Mouse (Mus musculus): Measurements from ENCODE around the gene Hivep3. TPM values are rescaled to one million over a fixed set of nuclear protein-coding genes. Genes with fewer than 3 reads are reported as not detected.

Gene Hivep3
- polyA plus RNA-seq, 1 experiment from 2014 or later = 6.2 TPM

DNA sequence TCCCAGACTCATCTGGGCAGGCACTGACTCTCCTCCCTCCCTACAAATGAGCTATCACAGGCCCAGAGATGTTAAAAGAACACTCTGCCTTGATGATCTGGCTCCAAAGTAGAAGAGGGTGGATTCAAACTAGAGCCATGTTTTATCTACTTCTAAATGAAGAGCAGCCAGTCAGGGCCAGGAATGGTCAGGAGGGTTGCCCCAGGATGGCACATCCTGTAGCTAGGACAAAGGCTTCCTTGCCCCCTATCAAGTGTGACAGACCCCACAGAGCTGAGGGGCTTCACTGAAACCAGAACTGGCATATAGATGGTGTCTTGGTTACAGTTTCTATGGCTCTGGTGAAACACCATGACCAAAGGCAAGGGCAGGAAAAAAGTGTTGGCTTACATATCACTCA lies 318.9 kb downstream of the Hivep3 start:
- Histone ChIP-seq H3K27ac (ENCODE audit: low read depth) (no peak overlapping the region), H3K9ac (ENCODE audit: low read length) (no peak overlapping the region), H3K36me3 (ENCODE audit: control insufficient read depth, insufficient read depth, low read length) (no peaks in the 10 kb centered on the region), H3K9me3 (ENCODE audit: control insufficient read depth, low read length) (no peaks in the 10 kb centered on the region), H3K4me3 (ENCODE audit: low read depth, low read length) (no peak overlapping the region), H3K4me1 (replicated peaks; ENCODE audit: control insufficient read depth, insufficient read depth, low read length) (no peaks in the 10 kb centered on the region), H3K27me3 (replicated peaks; ENCODE audit: control insufficient read depth, insufficient read depth, low read length) (no peaks in the 10 kb centered on the region), H3K4me2 (ENCODE audit: low read length) (no peak overlapping the region)
- DNase-seq (ENCODE audit: low spot score) (no peak), ATAC-seq (replicated peaks; ENCODE audit: low FRiP score, low TSS enrichment, low read depth) (no peak)

DNA sequence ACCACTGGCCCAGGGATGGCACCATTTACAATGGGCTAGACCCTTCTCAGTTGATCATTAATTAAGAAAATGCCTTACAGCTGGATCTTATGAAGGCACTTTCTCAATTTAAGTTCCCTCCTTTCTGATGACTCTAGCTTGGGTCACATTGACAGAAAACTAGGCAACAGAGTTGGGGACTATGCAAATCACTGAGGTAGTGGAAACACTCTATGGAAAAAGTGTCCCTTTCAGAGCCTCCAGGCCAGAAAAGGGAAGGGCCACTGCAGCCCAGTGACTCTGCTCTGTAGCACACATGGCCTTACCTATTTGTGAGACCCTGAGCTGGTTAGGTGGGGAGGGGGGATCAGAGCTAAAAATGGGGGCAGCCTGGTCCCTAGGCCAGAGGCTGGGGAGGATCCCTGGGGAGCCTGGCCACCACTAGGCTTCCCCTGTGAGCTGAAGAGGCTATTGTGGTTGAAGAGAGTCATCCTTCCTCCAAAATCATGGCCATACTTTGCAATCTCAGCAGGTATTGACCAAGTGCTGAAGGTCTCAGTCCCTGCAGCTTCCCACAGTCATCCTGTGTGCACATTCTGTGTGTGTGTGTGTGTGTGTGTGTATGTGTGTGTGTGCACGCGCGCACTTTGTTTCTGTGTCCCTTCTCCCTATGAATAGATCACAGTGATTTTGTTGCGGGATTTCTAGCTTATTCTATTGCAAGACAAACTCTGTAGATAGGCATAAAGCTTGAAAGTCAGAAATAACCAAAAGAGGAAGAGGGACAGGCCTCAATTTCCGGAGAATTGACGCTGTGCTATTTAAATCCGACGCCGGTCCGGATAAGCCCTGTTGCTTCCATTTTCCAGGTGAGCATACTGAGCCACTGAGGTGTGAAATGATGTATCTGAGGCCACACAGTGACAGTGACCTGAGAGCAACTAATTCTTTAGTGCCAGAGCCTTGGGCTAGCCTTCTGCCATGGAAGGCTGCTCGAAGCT lies 319.7 kb downstream of the Hivep3 start:
- 91% methylated on average over 11 of the region's 11 CpGs for WGBS
- DNase-seq (ENCODE audit: low spot score) (no peak), ATAC-seq (replicated peaks; ENCODE audit: low FRiP score, low TSS enrichment, low read depth) (no peak)
- Histone ChIP-seq H3K36me3 (ENCODE audit: control insufficient read depth, insufficient read depth, low read length) (no peaks in the 10 kb centered on the region), H3K9ac (ENCODE audit: low read length) (no peak overlapping the region), H3K9me3 (ENCODE audit: control insufficient read depth, low read length) (no peaks in the 10 kb centered on the region), H3K27ac (ENCODE audit: low read depth) (no peak overlapping the region), H3K4me2 (ENCODE audit: low read length) (no peak overlapping the region), H3K4me3 (ENCODE audit: low read depth, low read length) (no peak overlapping the region), H3K4me1 (replicated peaks; ENCODE audit: control insufficient read depth, insufficient read depth, low read length) (no peaks in the 10 kb centered on the region), H3K27me3 (replicated peaks; ENCODE audit: control insufficient read depth, insufficient read depth, low read length) (no peaks in the 10 kb centered on the region)

DNA sequence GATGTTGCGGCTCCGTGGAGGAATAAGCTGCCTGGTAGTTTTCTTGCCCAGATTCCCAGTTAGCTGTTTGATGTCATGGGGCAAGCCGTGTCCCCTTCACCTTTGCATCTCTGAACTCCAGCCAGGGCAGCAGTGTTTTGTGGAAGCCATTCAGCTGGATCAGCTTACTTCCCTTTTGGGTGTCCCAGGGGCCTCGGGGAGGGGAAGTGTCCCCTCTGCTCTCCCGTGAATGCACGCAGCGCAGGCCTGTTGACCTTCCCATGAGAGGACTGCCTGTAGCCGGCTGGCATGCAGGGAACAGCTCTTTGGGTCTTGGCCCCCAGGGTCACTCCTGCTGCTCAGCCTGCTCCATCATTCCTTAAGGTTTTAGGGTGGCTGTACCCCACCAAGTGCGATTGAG lies 320.6 kb downstream of the Hivep3 start:
- 62% methylated on average over 9 of the region's 9 CpGs for WGBS
- H3K27me3 ChIP-seq (replicated peaks; ENCODE audit: control insufficient read depth, insufficient read depth, low read length) = no peaks in the 10 kb centered on the region
- H3K9me3 ChIP-seq (ENCODE audit: control insufficient read depth, low read length) = no peaks in the 10 kb centered on the region
- ATAC-seq (replicated peaks; ENCODE audit: low FRiP score, low TSS enrichment, low read depth) (no peak), DNase-seq (ENCODE audit: low spot score) (no peak)
- no peak overlapping the region for H3K4me2 ChIP-seq (ENCODE audit: low read length)
- H3K4me3 ChIP-seq (ENCODE audit: low read depth, low read length) = no peak overlapping the region
- H3K4me1 ChIP-seq (replicated peaks; ENCODE audit: control insufficient read depth, insufficient read depth, low read length) = no peaks in the 10 kb centered on the region
- H3K27ac ChIP-seq (ENCODE audit: low read depth) = no peak overlapping the region
- no peaks in the 10 kb centered on the region for H3K36me3 ChIP-seq (ENCODE audit: control insufficient read depth, insufficient read depth, low read length)
- no peak overlapping the region for H3K9ac ChIP-seq (ENCODE audit: low read length)

DNA sequence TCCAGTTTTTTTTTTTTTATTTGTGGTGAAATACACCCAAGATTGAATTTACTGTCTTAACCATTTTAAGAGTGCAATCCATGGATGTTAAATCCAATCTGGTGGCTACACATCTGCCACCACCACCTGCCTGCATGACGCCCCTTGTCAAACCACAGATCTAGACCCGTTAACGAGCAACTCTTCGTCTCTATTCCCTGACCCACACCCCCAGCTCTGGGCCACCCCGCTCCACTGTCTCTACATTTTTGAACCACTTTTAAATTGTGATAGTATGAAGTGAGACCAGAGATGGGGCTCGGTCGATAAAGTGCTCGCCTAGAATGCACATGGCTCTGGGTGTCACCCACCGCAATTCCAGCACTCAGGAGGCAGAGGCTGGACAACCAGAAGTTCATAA lies 322.9 kb downstream of the Hivep3 start:
- no peak for ATAC-seq (replicated peaks; ENCODE audit: low FRiP score, low TSS enrichment, low read depth)
- H3K27ac ChIP-seq (ENCODE audit: low read depth) = no peak overlapping the region
- no peak overlapping the region for H3K4me3 ChIP-seq (ENCODE audit: low read depth, low read length)
- no peaks in the 10 kb centered on the region for H3K4me1 ChIP-seq (replicated peaks; ENCODE audit: control insufficient read depth, insufficient read depth, low read length)
- WGBS = 93% methylated on average over 9 of the region's 9 CpGs
- H3K9me3 ChIP-seq (ENCODE audit: control insufficient read depth, low read length) = no peaks in the 10 kb centered on the region
- no peak overlapping the region for H3K4me2 ChIP-seq (ENCODE audit: low read length)
- no peaks in the 10 kb centered on the region for H3K27me3 ChIP-seq (replicated peaks; ENCODE audit: control insufficient read depth, insufficient read depth, low read length)
- DNase-seq (ENCODE audit: low spot score) = no peak
- no peaks in the 10 kb centered on the region for H3K36me3 ChIP-seq (ENCODE audit: control insufficient read depth, insufficient read depth, low read length)
- no peak overlapping the region for H3K9ac ChIP-seq (ENCODE audit: low read length)

DNA sequence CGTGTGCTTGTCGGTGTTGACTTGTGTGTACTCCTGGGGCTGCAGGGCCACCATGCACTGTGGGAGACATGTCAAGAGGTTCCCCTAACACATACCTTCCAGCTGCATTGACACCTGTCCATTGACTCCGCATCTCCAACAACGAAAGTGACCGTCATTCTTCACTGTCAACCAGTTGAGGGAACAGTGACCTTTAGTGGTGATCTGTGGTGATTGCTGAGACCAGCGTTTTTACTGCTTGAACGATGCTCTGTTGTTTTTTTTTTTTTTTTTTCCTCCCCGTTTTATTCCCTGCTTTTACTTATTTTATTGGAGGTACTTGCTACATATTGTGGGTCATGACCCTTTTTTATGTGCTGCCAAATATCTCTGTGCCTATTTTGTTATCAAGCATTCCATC lies 323.9 kb downstream of the Hivep3 start:
- Histone ChIP-seq H3K4me2 (ENCODE audit: low read length) (no peak overlapping the region), H3K9me3 (ENCODE audit: control insufficient read depth, low read length) (no peaks in the 10 kb centered on the region), H3K9ac (ENCODE audit: low read length) (no peak overlapping the region), H3K4me3 (ENCODE audit: low read depth, low read length) (no peak overlapping the region), H3K27me3 (replicated peaks; ENCODE audit: control insufficient read depth, insufficient read depth, low read length) (no peaks in the 10 kb centered on the region), H3K4me1 (replicated peaks; ENCODE audit: control insufficient read depth, insufficient read depth, low read length) (no peaks in the 10 kb centered on the region), H3K36me3 (ENCODE audit: control insufficient read depth, insufficient read depth, low read length) (no peaks in the 10 kb centered on the region), H3K27ac (ENCODE audit: low read depth) (no peak overlapping the region)
- no peak for DNase-seq (ENCODE audit: low spot score)
- no peak for ATAC-seq (replicated peaks; ENCODE audit: low FRiP score, low TSS enrichment, low read depth)
- 76% methylated on average over 8 of the region's 8 CpGs for WGBS

DNA sequence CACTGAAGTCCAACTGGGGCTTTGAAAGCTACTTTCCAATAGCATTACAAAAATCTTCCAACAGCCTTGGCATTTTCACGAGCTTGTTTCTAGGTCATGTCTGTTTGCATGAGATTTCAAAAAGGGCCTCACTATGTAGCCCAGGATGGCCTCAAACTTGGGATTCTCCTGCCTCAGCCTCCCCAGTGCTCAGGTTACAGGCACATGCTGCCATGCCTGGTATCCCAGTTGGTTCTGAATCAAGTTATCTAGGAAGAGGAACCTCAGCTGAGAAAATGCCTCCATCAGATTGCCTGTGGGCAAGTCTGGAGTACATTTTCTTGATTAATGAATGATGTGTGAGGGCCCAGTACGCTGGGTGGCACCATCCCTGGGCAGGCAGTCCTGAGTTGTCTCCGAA lies 324.6 kb downstream of the Hivep3 start:
- Histone ChIP-seq H3K4me1 (replicated peaks; ENCODE audit: control insufficient read depth, insufficient read depth, low read length) (no peaks in the 10 kb centered on the region), H3K27me3 (replicated peaks; ENCODE audit: control insufficient read depth, insufficient read depth, low read length) (no peaks in the 10 kb centered on the region), H3K4me2 (ENCODE audit: low read length) (no peak overlapping the region), H3K36me3 (ENCODE audit: control insufficient read depth, insufficient read depth, low read length) (no peaks in the 10 kb centered on the region), H3K9ac (ENCODE audit: low read length) (no peak overlapping the region), H3K27ac (ENCODE audit: low read depth) (no peak overlapping the region), H3K4me3 (ENCODE audit: low read depth, low read length) (no peak overlapping the region), H3K9me3 (ENCODE audit: control insufficient read depth, low read length) (no peaks in the 10 kb centered on the region)
- ATAC-seq (replicated peaks; ENCODE audit: low FRiP score, low TSS enrichment, low read depth) (no peak), DNase-seq (ENCODE audit: low spot score) (no peak)
- 86% methylated on average over 3 of the region's 3 CpGs for WGBS

DNA sequence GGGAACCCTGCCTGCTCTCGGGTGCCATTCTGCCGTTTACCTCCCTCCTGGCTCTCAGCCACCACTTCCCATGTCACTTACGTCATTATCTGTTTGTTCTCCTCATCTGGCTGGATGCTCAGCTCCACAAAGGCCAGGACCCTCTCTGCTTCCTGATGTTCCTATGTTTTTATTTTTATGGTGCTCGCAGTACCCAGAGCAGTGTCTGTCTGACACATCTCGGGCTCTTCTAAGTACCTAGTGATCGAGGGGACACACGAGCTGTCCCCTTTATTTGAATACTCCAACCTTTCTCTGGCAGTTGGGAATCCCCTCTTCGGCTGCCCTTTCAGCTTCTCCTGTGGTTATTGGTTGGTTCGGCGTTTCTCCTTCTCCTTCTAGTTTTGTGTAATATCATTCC lies 325.2 kb downstream of the Hivep3 start:
- H3K4me3 ChIP-seq (ENCODE audit: low read depth, low read length) = no peak overlapping the region
- ATAC-seq (replicated peaks; ENCODE audit: low FRiP score, low TSS enrichment, low read depth) = no peak
- no peaks in the 10 kb centered on the region for H3K4me1 ChIP-seq (replicated peaks; ENCODE audit: control insufficient read depth, insufficient read depth, low read length)
- H3K27me3 ChIP-seq (replicated peaks; ENCODE audit: control insufficient read depth, insufficient read depth, low read length) = no peaks in the 10 kb centered on the region
- no peak overlapping the region for H3K9ac ChIP-seq (ENCODE audit: low read length)
- no peaks in the 10 kb centered on the region for H3K9me3 ChIP-seq (ENCODE audit: control insufficient read depth, low read length)
- 71% methylated on average over 10 of the region's 10 CpGs for WGBS
- H3K27ac ChIP-seq (ENCODE audit: low read depth) = no peak overlapping the region
- no peak overlapping the region for H3K4me2 ChIP-seq (ENCODE audit: low read length)
- no peak for DNase-seq (ENCODE audit: low spot score)
- H3K36me3 ChIP-seq (ENCODE audit: control insufficient read depth, insufficient read depth, low read length) = no peaks in the 10 kb centered on the region

DNA sequence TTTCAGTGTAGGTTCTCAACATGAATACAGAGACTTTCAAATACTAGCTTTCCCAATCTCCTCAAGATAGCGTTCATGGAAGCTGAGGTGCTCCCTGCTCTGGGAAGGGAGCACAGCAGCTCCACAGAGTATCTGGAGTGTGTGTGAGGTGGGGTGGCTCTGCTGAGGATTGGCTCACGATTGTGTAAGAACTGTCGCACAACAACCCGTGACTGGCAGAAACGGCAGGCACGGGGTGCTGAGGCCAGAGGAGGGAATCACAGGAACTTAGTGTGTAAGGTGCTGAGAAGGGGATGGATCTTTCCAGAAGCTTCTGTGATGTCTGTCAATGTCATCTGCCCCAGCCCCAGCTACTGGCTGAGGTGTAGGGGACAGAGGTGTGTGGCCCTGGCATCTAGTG lies 328.1 kb downstream of the Hivep3 start:
- no peaks in the 10 kb centered on the region for H3K9me3 ChIP-seq (ENCODE audit: control insufficient read depth, low read length)
- H3K4me1 ChIP-seq (replicated peaks; ENCODE audit: control insufficient read depth, insufficient read depth, low read length) = no peaks in the 10 kb centered on the region
- no peak overlapping the region for H3K9ac ChIP-seq (ENCODE audit: low read length)
- WGBS = 95% methylated on average over 6 of the region's 6 CpGs
- no peaks in the 10 kb centered on the region for H3K36me3 ChIP-seq (ENCODE audit: control insufficient read depth, insufficient read depth, low read length)
- no peak overlapping the region for H3K27ac ChIP-seq (ENCODE audit: low read depth)
- no peaks in the 10 kb centered on the region for H3K27me3 ChIP-seq (replicated peaks; ENCODE audit: control insufficient read depth, insufficient read depth, low read length)
- H3K4me3 ChIP-seq (ENCODE audit: low read depth, low read length) = no peak overlapping the region
- ATAC-seq (replicated peaks; ENCODE audit: low FRiP score, low TSS enrichment, low read depth) (no peak), DNase-seq (ENCODE audit: low spot score) (no peak)
- no peak overlapping the region for H3K4me2 ChIP-seq (ENCODE audit: low read length)

DNA sequence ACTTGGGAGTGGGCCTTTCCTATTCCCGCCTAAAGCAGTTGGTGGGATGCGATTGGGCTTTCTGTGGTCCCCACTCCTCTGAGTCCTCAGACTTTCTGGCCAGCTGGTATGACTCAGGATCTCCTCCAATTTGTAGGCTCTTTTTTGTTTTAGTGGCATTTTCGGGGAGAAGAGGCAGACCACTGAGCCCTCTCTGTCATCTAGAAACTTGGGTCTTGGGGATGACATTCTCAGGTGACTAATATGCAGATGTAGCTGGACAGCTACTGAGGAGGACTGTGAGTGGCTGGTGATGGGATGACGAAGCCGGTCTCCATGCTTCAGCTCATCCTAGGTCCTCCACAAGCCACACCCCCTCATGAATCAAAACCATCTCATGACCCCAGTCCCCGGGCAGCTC lies 328.6 kb downstream of the Hivep3 start:
- Histone ChIP-seq H3K36me3 (ENCODE audit: control insufficient read depth, insufficient read depth, low read length) (no peaks in the 10 kb centered on the region), H3K9me3 (ENCODE audit: control insufficient read depth, low read length) (no peaks in the 10 kb centered on the region), H3K27me3 (replicated peaks; ENCODE audit: control insufficient read depth, insufficient read depth, low read length) (no peaks in the 10 kb centered on the region), H3K27ac (ENCODE audit: low read depth) (no peak overlapping the region), H3K4me2 (ENCODE audit: low read length) (no peak overlapping the region), H3K9ac (ENCODE audit: low read length) (no peak overlapping the region), H3K4me1 (replicated peaks; ENCODE audit: control insufficient read depth, insufficient read depth, low read length) (no peaks in the 10 kb centered on the region), H3K4me3 (ENCODE audit: low read depth, low read length) (no peak overlapping the region)
- no peak for DNase-seq (ENCODE audit: low spot score)
- no peak for ATAC-seq (replicated peaks; ENCODE audit: low FRiP score, low TSS enrichment, low read depth)
- 68% methylated on average over 6 of the region's 6 CpGs for WGBS
